Mouse (Mus musculus): Measurements from ENCODE around the gene Hrasls. TPM values are rescaled to one million over a fixed set of nuclear protein-coding genes. Genes with fewer than 3 reads are reported as not detected.

Hrasls gene
- total and polyA plus RNA-seq, 2 experiments from 2014 or later = 6.3 to 9.0 TPM

- WGBS = 60% methylated on average over 5 of the region's 5 CpGs
- Histone ChIP-seq H3K27me3 (ENCODE audit: insufficient read depth, low read length) (no peaks in the 10 kb centered on the region), H3K27ac (ENCODE audit: low read depth, low read length) (peak overlapping the region; percentile 57; the same call in 1 of the 2 replicates), H3K4me2 (ENCODE audit: low read depth) (no peak overlapping the region), H3K9me3 (ENCODE audit: low read length) (no peaks in the 10 kb centered on the region), H3K9ac (no peak overlapping the region), H3K4me1 (ENCODE audit: insufficient read depth) (peaks cover 17% of the 10 kb centered on the region), H3K36me3 (ENCODE audit: insufficient read depth) (no peaks in the 10 kb centered on the region), H3K4me3 (ENCODE audit: low read depth, low read length) (no peak overlapping the region)
- ATAC-seq = peak; percentile 98
- peak; percentile 82 for DNase-seq
- no peak for TF ChIP-seq CTCF (IDR thresholded peaks at IDR 0.05; ENCODE audit: low read depth)
These were observed 7.2 kb downstream of the Hrasls start for GRCm38 (mm10) chr16:29216395-29217295.

GRCm38 (mm10) chr16:29235951-29236350 is 26.5 kb downstream of the Hrasls start:
- 59% methylated on average over 5 of the region's 5 CpGs for WGBS
- no peaks in the 10 kb centered on the region for H3K9me3 ChIP-seq (ENCODE audit: low read length)
- DNase-seq (no peak), ATAC-seq (no peak)
- no peak overlapping the region for H3K4me2 ChIP-seq (ENCODE audit: low read depth)
- no peak overlapping the region for H3K27ac ChIP-seq (ENCODE audit: low read depth, low read length)
- no peak overlapping the region for H3K4me3 ChIP-seq (ENCODE audit: low read depth, low read length)
- no peaks in the 10 kb centered on the region for H3K36me3 ChIP-seq (ENCODE audit: insufficient read depth)
- no peaks in the 10 kb centered on the region for H3K4me1 ChIP-seq (ENCODE audit: insufficient read depth)
- TF ChIP-seq CTCF (IDR thresholded peaks at IDR 0.05; ENCODE audit: low read depth) = no peak
- H3K27me3 ChIP-seq (ENCODE audit: insufficient read depth, low read length) = no peaks in the 10 kb centered on the region
- no peak overlapping the region for H3K9ac ChIP-seq

GRCm38 (mm10) chr16:29254325-29254724 is 44.8 kb downstream of the Hrasls start:
- ATAC-seq (no peak), DNase-seq (no peak)
- no peaks in the 10 kb centered on the region for H3K27me3 ChIP-seq (ENCODE audit: insufficient read depth, low read length)
- no peak for TF ChIP-seq CTCF (IDR thresholded peaks at IDR 0.05; ENCODE audit: low read depth)
- no peaks in the 10 kb centered on the region for H3K4me1 ChIP-seq (ENCODE audit: insufficient read depth)
- 93% methylated on average over 4 of the region's 4 CpGs for WGBS
- H3K27ac ChIP-seq (ENCODE audit: low read depth, low read length) = no peak overlapping the region
- no peak overlapping the region for H3K4me3 ChIP-seq (ENCODE audit: low read depth, low read length)
- no peak overlapping the region for H3K4me2 ChIP-seq (ENCODE audit: low read depth)
- H3K36me3 ChIP-seq (ENCODE audit: insufficient read depth) = no peaks in the 10 kb centered on the region
- no peak overlapping the region for H3K9ac ChIP-seq
- no peaks in the 10 kb centered on the region for H3K9me3 ChIP-seq (ENCODE audit: low read length)

Other genes starting within 250 kb of the Hrasls start
- gene Atp13a5, start 169.0 kb downstream of the Hrasls start, total RNA-seq (2014; rRNA removed) = 4.0 and 5.3 TPM in 2 replicates
- gene Atp13a5, start 169.0 kb downstream of the Hrasls start, polyA plus RNA-seq (2015; fragmentation: Nextera tagmentation; extraction: Ambion mirVana) = 1.3 and 3.3 TPM in 2 replicates

Data from forebrain, postnatal 0 days (tissue).